8 mouse cellular contexts compared by ENCODE assay signal in genomic region chr6:48503847-48504240, GRCm38 (mm10). TPM values are rescaled to one million over a fixed set of nuclear protein-coding genes. Genes with fewer than 3 reads are reported as not detected.
A peak's percentile ranks its signal among the peaks of the same experiment; 100 is the strongest.
DNase-seq lines count a peak whose midpoint lies in the region; ATAC-seq and TF ChIP-seq lines count a peak whose summit lies in the region.

No protein-coding gene starts in this region.

- no peaks in the 10 kb centered on the region for H3K9me3 ChIP-seq in kidney, embryonic 14.5 days (ENCODE audit: control insufficient read depth, low read length)
- H3K9me3 ChIP-seq in embryonic facial prominence, embryonic 14.5 days (ENCODE audit: control insufficient read depth, low read length): no peaks in the 10 kb centered on the region
- no peaks in the 10 kb centered on the region for H3K9me3 ChIP-seq in intestine, postnatal 0 days (ENCODE audit: control insufficient read depth)
- no peaks in the 10 kb centered on the region for H3K9me3 ChIP-seq in midbrain, embryonic 15.5 days

- H3K4me1 ChIP-seq in kidney, embryonic 14.5 days (ENCODE audit: control insufficient read depth, insufficient read depth, low read length): peaks cover 3% of the 10 kb centered on the region; the same call in 1 of the 2 replicates
- peaks cover 11% of the 10 kb centered on the region for H3K4me1 ChIP-seq in embryonic facial prominence, embryonic 14.5 days (ENCODE audit: control insufficient read depth, insufficient read depth, low read length)
- no peaks in the 10 kb centered on the region for H3K4me1 ChIP-seq in intestine, postnatal 0 days (replicated peaks; ENCODE audit: control insufficient read depth, insufficient read depth, low read length)
- H3K4me1 ChIP-seq in midbrain, embryonic 15.5 days: peaks cover 8% of the 10 kb centered on the region

- peak; percentile 33; the same call in 1 of the 2 replicates for ATAC-seq in kidney, embryonic 14.5 days (ENCODE audit: low FRiP score, low TSS enrichment)
- peak; percentile 54 for ATAC-seq in embryonic facial prominence, embryonic 14.5 days (ENCODE audit: low read depth)
- ATAC-seq in intestine, postnatal 0 days: peak; percentile 24; the same call in 1 of the 2 replicates
- ATAC-seq in midbrain, embryonic 15.5 days (replicated peaks): peak; percentile 63

- no peaks in the 10 kb centered on the region for H3K27me3 ChIP-seq in kidney, embryonic 14.5 days (ENCODE audit: control insufficient read depth, insufficient read depth, low read length)
- no peaks in the 10 kb centered on the region for H3K27me3 ChIP-seq in embryonic facial prominence, embryonic 14.5 days (replicated peaks; ENCODE audit: control insufficient read depth, insufficient read depth, low read length)
- no peaks in the 10 kb centered on the region for H3K27me3 ChIP-seq in intestine, postnatal 0 days (replicated peaks; ENCODE audit: control insufficient read depth, insufficient read depth, low read length)
- no peaks in the 10 kb centered on the region for H3K27me3 ChIP-seq in midbrain, embryonic 15.5 days (replicated peaks)

- TF ChIP-seq CTCF in intestine, postnatal 0 days (IDR thresholded peaks at IDR 0.05; ENCODE audit: low read depth): no peak

- H3K36me3 ChIP-seq in kidney, embryonic 14.5 days (ENCODE audit: control insufficient read depth, insufficient read depth, low read length): peaks cover 5% of the 10 kb centered on the region; the same call in 1 of the 2 replicates
- H3K36me3 ChIP-seq in embryonic facial prominence, embryonic 14.5 days (ENCODE audit: control insufficient read depth, insufficient read depth, low read length): no peaks in the 10 kb centered on the region
- peaks cover 4% of the 10 kb centered on the region; the same call in 1 of the 2 replicates for H3K36me3 ChIP-seq in intestine, postnatal 0 days (ENCODE audit: control insufficient read depth, insufficient read depth)
- no peaks in the 10 kb centered on the region for H3K36me3 ChIP-seq in midbrain, embryonic 15.5 days (replicated peaks)

- no peak for DNase-seq in kidney, postnatal 10 days
- DNase-seq in embryonic facial prominence, embryonic 14.5 days (ENCODE audit: low spot score): no peak
- no peak for DNase-seq in adrenal gland, postnatal 4 days (ENCODE audit: low spot score in 2 of 2)
- DNase-seq in layer of hippocampus, adult 9-10 months (ENCODE audit: low spot score): no peak
- DNase-seq in ovary, postnatal 36 days (ENCODE audit: low spot score): no peak

- whole genome bisulfite sequencing in kidney, embryonic 14.5 days: 11% methylated on average over 2 of the region's 2 CpGs
- WGBS in embryonic facial prominence, embryonic 14.5 days: 6% methylated on average over 2 of the region's 2 CpGs
- 2% methylated on average over 2 of the region's 2 CpGs for WGBS in intestine, postnatal 0 days
- 6% methylated on average over 2 of the region's 2 CpGs for whole genome bisulfite sequencing in midbrain, embryonic 15.5 days

- no peak overlapping the region for H3K27ac ChIP-seq in kidney, embryonic 14.5 days (ENCODE audit: low read depth, low read length)
- H3K27ac ChIP-seq in embryonic facial prominence, embryonic 14.5 days (replicated peaks; ENCODE audit: low read depth, low read length): peak overlapping the region; percentile 81; the same call in 1 of the 2 replicates
- H3K27ac ChIP-seq in intestine, postnatal 0 days (ENCODE audit: low read depth, low read length): no peak overlapping the region
- no peak overlapping the region for H3K27ac ChIP-seq in midbrain, embryonic 15.5 days

- H3K9ac ChIP-seq in kidney, embryonic 14.5 days (ENCODE audit: low read depth, low read length): no peak overlapping the region
- H3K9ac ChIP-seq in embryonic facial prominence, embryonic 14.5 days (ENCODE audit: low read depth, low read length): no peak overlapping the region
- no peak overlapping the region for H3K9ac ChIP-seq in intestine, postnatal 0 days (ENCODE audit: low read depth, low read length)
- no peak overlapping the region for H3K9ac ChIP-seq in midbrain, embryonic 15.5 days

- peak overlapping the region; percentile 56 for H3K4me3 ChIP-seq in kidney, embryonic 14.5 days (ENCODE audit: low read length)
- peak overlapping the region; percentile 76; the same call in 1 of the 2 replicates for H3K4me3 ChIP-seq in embryonic facial prominence, embryonic 14.5 days (ENCODE audit: low read depth, low read length)
- peak overlapping the region; percentile 47 for H3K4me3 ChIP-seq in intestine, postnatal 0 days (ENCODE audit: low read depth, low read length)
- H3K4me3 ChIP-seq in midbrain, embryonic 15.5 days: peak overlapping the region; percentile 58

- no peak overlapping the region for H3K4me2 ChIP-seq in kidney, embryonic 14.5 days (replicated peaks; ENCODE audit: low read depth, low read length)
- H3K4me2 ChIP-seq in embryonic facial prominence, embryonic 14.5 days (ENCODE audit: low read depth, low read length): peak overlapping the region; percentile 91; the same call in 1 of the 2 replicates
- H3K4me2 ChIP-seq in intestine, postnatal 0 days (replicated peaks; ENCODE audit: low read depth): no peak overlapping the region
- H3K4me2 ChIP-seq in midbrain, embryonic 15.5 days: peak overlapping the region; percentile 81; the same call in 1 of the 2 replicates

RNA-seq across cellular contexts. Expression of gene Atp6v0e2, which starts 33.6 kb away (rescaled TPM):
- polyA plus RNA-seq in kidney, embryonic 14.5 days (2014; fragmentation: Nextera tagmentation; extraction: Ambion mirVana): 19.9 and 20.3 TPM in 2 replicates
- polyA plus RNA-seq in embryonic facial prominence, embryonic 14.5 days (2014; fragmentation: Nextera tagmentation; extraction: Ambion mirVana): 22.8 TPM in 2 replicates
- polyA plus RNA-seq in intestine, postnatal 0 days (2015; fragmentation: Nextera tagmentation; extraction: Ambion mirVana): 23.7 and 23.8 TPM in 2 replicates
- polyA plus RNA-seq in midbrain, embryonic 15.5 days (2015; fragmentation: Nextera tagmentation; extraction: Ambion mirVana): 292 and 304 TPM in 2 replicates
- total RNA-seq in adrenal gland, postnatal 4 days (2021): 10 to 100 TPM; 55.8 to 57.0 TPM

RNA-seq across cellular contexts. Expression of gene Lrrc61, which starts 50.8 kb away (rescaled TPM):
- polyA plus RNA-seq in kidney, embryonic 14.5 days (2014; fragmentation: Nextera tagmentation; extraction: Ambion mirVana): 4.4 and 9.7 TPM in 2 replicates
- 6.7 and 6.8 TPM in 2 replicates for polyA plus RNA-seq in embryonic facial prominence, embryonic 14.5 days (2014; fragmentation: Nextera tagmentation; extraction: Ambion mirVana)
- polyA plus RNA-seq in intestine, postnatal 0 days (2015; fragmentation: Nextera tagmentation; extraction: Ambion mirVana): 7.6 and 9.5 TPM in 2 replicates
- 27.9 and 28.5 TPM in 2 replicates for polyA plus RNA-seq in midbrain, embryonic 15.5 days (2015; fragmentation: Nextera tagmentation; extraction: Ambion mirVana)
- 10 to 100 TPM; 42.8 to 43.5 TPM for total RNA-seq in adrenal gland, postnatal 4 days (2021)

RNA-seq across cellular contexts. Expression of gene Sspo, which starts 55.8 kb away (rescaled TPM):
- polyA plus RNA-seq in kidney, embryonic 14.5 days (2014; fragmentation: Nextera tagmentation; extraction: Ambion mirVana): 0.17 and 0.53 TPM in 2 replicates
- polyA plus RNA-seq in embryonic facial prominence, embryonic 14.5 days (2014; fragmentation: Nextera tagmentation; extraction: Ambion mirVana): 0.29 and 1.1 TPM in 2 replicates
- polyA plus RNA-seq in intestine, postnatal 0 days (2015; fragmentation: Nextera tagmentation; extraction: Ambion mirVana): 0.61 and 0.74 TPM in 2 replicates
- 0.40 and 0.46 TPM in 2 replicates for polyA plus RNA-seq in midbrain, embryonic 15.5 days (2015; fragmentation: Nextera tagmentation; extraction: Ambion mirVana)
- total RNA-seq in adrenal gland, postnatal 4 days (2021): 1 to 10 TPM; 2.6 to 4.0 TPM

RNA-seq across cellular contexts. Expression of gene Zfp467, which starts 58.2 kb away (rescaled TPM):
- polyA plus RNA-seq in kidney, embryonic 14.5 days (2014; fragmentation: Nextera tagmentation; extraction: Ambion mirVana): 27.8 and 31.4 TPM in 2 replicates
- 22.1 and 25.4 TPM in 2 replicates for polyA plus RNA-seq in embryonic facial prominence, embryonic 14.5 days (2014; fragmentation: Nextera tagmentation; extraction: Ambion mirVana)
- 18.9 and 19.3 TPM in 2 replicates for polyA plus RNA-seq in intestine, postnatal 0 days (2015; fragmentation: Nextera tagmentation; extraction: Ambion mirVana)
- polyA plus RNA-seq in midbrain, embryonic 15.5 days (2015; fragmentation: Nextera tagmentation; extraction: Ambion mirVana): 28.9 and 33.8 TPM in 2 replicates
- total RNA-seq in adrenal gland, postnatal 4 days (2021): 10 to 100 TPM; 64.1 to 64.7 TPM

Comparison
In these comparisons a context has a peak if more than half of its experiments do, and no peak if none do; other contexts are left out.
1. H3K4me2 ChIP-seq: peak in embryonic facial prominence, embryonic 14.5 days (single experiment) and midbrain, embryonic 15.5 days (single experiment); none in kidney, embryonic 14.5 days (single experiment) and intestine, postnatal 0 days (single experiment).
2. RNA of gene Atp6v0e2, which starts 33.6 kb away (polyA plus RNA-seq): 292 to 304 TPM in midbrain, embryonic 15.5 days; 23.7 to 23.8 TPM in intestine, postnatal 0 days, 22.8 TPM in embryonic facial prominence, embryonic 14.5 days and 19.9 to 20.3 TPM in kidney, embryonic 14.5 days; every median in the first group is over 10 times any median in the second.
3. Peak in every context shown above with its lines, with median percentiles within 50 percentile points of each other: ATAC-seq and H3K4me3 ChIP-seq.